Mouse (Mus musculus) small intestine, adult 2 months (tissue): Measurements from ENCODE around the gene Apbb2. TPM values are rescaled to one million over a fixed set of nuclear protein-coding genes. Genes with fewer than 3 reads are reported as not detected.

Experiments
- H3K27ac ChIP-seq: fragments of 200-500 bp; 2 replicates; pipeline ENCODE4 v1.5.1; 2012; ENCODE audit warnings: low read depth, low read length, control low read depth, inconsistent platforms; ENCODE audit not compliant: insufficient read depth
- H3K27me3 ChIP-seq: fragments of 200-500 bp; 2 replicates; pipeline ENCODE4 v1.6.1; 2012; ENCODE audit warnings: mild to moderate bottlenecking, moderate library complexity, low read length, inconsistent platforms; ENCODE audit not compliant: control insufficient read depth, insufficient read depth
- H3K36me3 ChIP-seq: fragments of 200-500 bp; 2 replicates; pipeline ENCODE4 v1.6.1; 2012; ENCODE audit warnings: mild to moderate bottlenecking, low read length, control low read depth, inconsistent platforms; ENCODE audit not compliant: control insufficient read depth, insufficient read depth
- H3K4me1 ChIP-seq: fragments of 200-500 bp; 2 replicates; pipeline ENCODE4 v1.6.1; 2012; ENCODE audit warnings: low read length, inconsistent platforms, mixed read lengths; ENCODE audit not compliant: control insufficient read depth, insufficient read depth, insufficient read length
- H3K4me3 ChIP-seq: fragments of 200-500 bp; 2 replicates; pipeline ENCODE4 v1.5.1; 2012; ENCODE audit warnings: low read depth, mild to moderate bottlenecking, control low read depth, inconsistent platforms, low read length, moderate library complexity
- CTCF ChIP-seq: fragments of 200-500 bp; IDR thresholded peaks from 2 replicates; pipeline ENCODE4 v1.5.1; 2012; ENCODE audit warnings: low read depth, mild to moderate bottlenecking, control low read depth, inconsistent platforms, low read length, moderate library complexity, mixed read lengths; ENCODE audit not compliant: insufficient replicate concordance, insufficient read length; ENCODE audit errors: extremely low read depth
- POLR2A ChIP-seq: fragments of 200-500 bp; IDR thresholded peaks from 2 replicates; pipeline ENCODE4 v1.6.1; 2012; ENCODE audit warnings: low read depth, mild to moderate bottlenecking, control low read depth, inconsistent platforms, low read length, moderate library complexity
- WGBS: fragments of 180-500 bp; shearing (Covaris S2); methylation state at CpG from one replicate; pipeline ENCODE4 v1.1.7; 2018; 5-methylcytosine and 5-hydroxymethylcytosine counted together
- polyA plus RNA-seq: library from polyadenylated mRNA; depleted of rRNA; stranded (reverse); fragments of >200 nt; gene quantifications from 2 replicates; pipeline ENCODE4 v1.2.3, GENCODE M21; 2012

Apbb2 gene
- polyA plus RNA-seq, 1 experiment, result 8.3 TPM

- no peak overlapping the region for H3K27ac ChIP-seq
- 67% methylated on average over 5 of the region's 5 CpGs for WGBS
- no peak for TF ChIP-seq CTCF
- TF ChIP-seq POLR2A, result no peak
- H3K4me3 ChIP-seq, result no peak overlapping the region
- H3K36me3 ChIP-seq, result no peaks in the 10 kb centered on the region
- H3K27me3 ChIP-seq, result no peaks in the 10 kb centered on the region
- no peaks in the 10 kb centered on the region for H3K4me1 ChIP-seq
Measured at GRCm38 (mm10) chr5:66570709-66571108, 47.9 kb downstream of the Apbb2 start.

DNA sequence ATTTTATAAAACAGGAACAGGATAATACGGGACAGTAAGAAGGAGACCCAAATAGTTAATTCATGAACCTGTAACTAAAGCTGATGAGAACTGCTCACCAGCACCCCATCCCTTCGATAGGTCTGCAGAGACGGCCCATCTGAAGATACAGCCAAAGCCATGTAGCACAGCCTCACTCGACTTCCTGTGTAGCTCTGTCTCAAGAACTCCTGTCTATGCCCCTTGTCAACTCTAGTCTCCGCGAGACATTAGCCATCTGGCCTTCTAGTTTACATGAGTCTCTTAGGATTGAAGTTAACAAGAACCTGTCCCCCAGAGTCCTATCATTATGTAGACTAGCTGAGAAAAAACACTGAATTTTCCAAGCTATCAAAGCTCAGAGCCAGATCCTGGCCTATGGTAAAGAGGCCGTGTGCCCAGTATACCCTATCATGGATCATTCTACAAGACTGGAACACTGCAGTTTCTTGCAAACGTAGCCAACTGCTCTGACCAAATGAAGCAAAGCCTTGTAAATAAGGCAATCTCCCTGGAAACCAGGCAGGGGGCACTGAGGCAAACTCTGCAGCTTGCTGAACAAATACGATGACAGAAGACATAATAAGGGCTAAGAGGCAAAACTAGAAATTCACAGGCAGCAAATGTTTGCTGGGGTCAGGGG is 49.3 kb downstream of the Apbb2 start:
- Histone ChIP-seq H3K36me3 (no peaks in the 10 kb centered on the region), H3K27me3 (no peaks in the 10 kb centered on the region), H3K4me1 (no peaks in the 10 kb centered on the region), H3K27ac (no peak overlapping the region), H3K4me3 (no peak overlapping the region)
- TF ChIP-seq POLR2A (no peak), CTCF (no peak)
- 78% methylated on average over 9 of the region's 9 CpGs for WGBS

DNA sequence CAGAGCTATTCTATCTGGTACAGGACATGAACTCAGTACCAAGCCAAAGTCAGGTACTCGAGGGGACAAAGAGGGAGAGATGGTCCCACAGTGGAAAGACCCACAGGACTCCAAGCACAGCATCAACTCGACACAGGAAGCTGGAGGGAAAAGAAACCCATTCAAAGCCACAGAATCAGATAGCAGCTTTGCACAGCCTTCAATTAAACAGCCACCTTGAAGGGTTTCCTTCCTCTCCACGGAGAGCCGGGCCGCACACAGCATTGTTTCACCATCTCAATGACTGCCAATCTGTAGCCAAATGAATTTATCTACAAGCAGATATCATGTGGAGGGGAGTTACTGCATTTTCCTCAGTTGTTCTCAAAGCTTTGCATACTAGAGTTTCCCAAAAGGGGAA is 50.6 kb downstream of the Apbb2 start:
- no peaks in the 10 kb centered on the region for H3K36me3 ChIP-seq
- TF ChIP-seq POLR2A (no peak), CTCF (no peak)
- 60% methylated on average over 5 of the region's 5 CpGs for WGBS
- no peak overlapping the region for H3K4me3 ChIP-seq
- no peaks in the 10 kb centered on the region for H3K27me3 ChIP-seq
- H3K27ac ChIP-seq, result no peak overlapping the region
- no peaks in the 10 kb centered on the region for H3K4me1 ChIP-seq

- 85% methylated on average over 6 of the region's 6 CpGs for WGBS
- TF ChIP-seq CTCF (no peak), POLR2A (no peak)
- H3K4me3 ChIP-seq, result no peak overlapping the region
- H3K36me3 ChIP-seq, result no peaks in the 10 kb centered on the region
- no peaks in the 10 kb centered on the region for H3K4me1 ChIP-seq
- H3K27ac ChIP-seq, result no peak overlapping the region
- no peaks in the 10 kb centered on the region for H3K27me3 ChIP-seq
Measured at GRCm38 (mm10) chr5:66567424-66567823, 51.2 kb downstream of the Apbb2 start.

GRCm38 (mm10) chr5:66559591-66560175 is 58.9 kb downstream of the Apbb2 start:
- H3K27ac ChIP-seq, result no peak overlapping the region
- H3K27me3 ChIP-seq, result no peaks in the 10 kb centered on the region
- 39% methylated on average over 8 of the region's 8 CpGs for WGBS
- no peaks in the 10 kb centered on the region for H3K36me3 ChIP-seq
- H3K4me1 ChIP-seq, result peaks cover 3% of the 10 kb centered on the region; the same call in 1 of the 2 replicates
- no peak overlapping the region for H3K4me3 ChIP-seq
- TF ChIP-seq POLR2A (no peak), CTCF (no peak)

DNA sequence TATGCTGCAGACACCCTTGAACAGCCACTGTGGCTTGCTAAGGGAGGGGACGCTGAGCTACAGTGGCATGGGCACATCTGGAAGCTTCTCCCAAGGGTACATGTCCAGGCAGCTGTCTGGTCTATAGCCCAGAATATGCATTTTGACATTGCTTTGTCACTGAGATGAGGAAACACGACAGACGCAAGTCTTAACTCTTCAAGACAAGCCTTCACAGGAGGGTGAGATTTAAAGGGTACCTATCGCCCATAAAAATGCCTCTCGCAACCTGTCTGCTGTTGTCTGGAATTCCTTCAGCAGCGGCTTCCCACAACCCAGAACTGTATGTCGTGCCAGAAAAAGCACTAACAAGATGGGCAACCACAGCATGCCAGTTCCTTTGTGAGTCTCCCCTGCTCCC is 60.5 kb downstream of the Apbb2 start:
- TF ChIP-seq CTCF, result no peak
- TF ChIP-seq POLR2A, result no peak
- H3K27ac ChIP-seq, result no peak overlapping the region
- H3K36me3 ChIP-seq, result no peaks in the 10 kb centered on the region
- no peak overlapping the region for H3K4me3 ChIP-seq
- H3K4me1 ChIP-seq, result peaks cover 6% of the 10 kb centered on the region; the same call in 1 of the 2 replicates
- WGBS, result 96% methylated on average over 7 of the region's 7 CpGs
- no peaks in the 10 kb centered on the region for H3K27me3 ChIP-seq

DNA sequence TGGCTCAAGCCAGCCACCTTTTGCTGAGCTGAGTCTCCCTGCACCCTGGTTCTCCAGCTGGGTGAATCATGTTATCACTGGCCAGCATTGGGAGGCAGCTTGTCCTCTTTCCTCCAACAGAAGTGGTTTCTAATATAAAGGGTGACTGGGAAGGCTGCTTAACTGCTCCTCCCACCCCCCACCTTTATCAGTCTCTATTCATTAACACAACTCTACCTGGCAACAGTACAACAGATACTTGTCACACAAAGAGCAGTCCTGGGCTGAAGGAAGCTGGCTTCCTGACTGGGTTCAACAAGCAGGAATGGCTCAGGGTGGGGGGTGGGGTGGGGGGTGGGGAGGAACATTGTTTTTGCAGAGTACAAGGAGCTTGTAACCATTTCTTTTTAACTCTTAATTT is 64.7 kb downstream of the Apbb2 start:
- no peak overlapping the region for H3K27ac ChIP-seq

More for the DNA sequence above, 64.7 kb downstream of the Apbb2 start:
- Histone ChIP-seq H3K4me1 (peaks cover 3% of the 10 kb centered on the region; the same call in 1 of the 2 replicates), H3K4me3 (no peak overlapping the region), H3K36me3 (no peaks in the 10 kb centered on the region), H3K27me3 (no peaks in the 10 kb centered on the region)
- TF ChIP-seq CTCF, result no peak
- TF ChIP-seq POLR2A, result no peak
